Mouse (Mus musculus): ENCODE results near the gene Cdh4.

DNA sequence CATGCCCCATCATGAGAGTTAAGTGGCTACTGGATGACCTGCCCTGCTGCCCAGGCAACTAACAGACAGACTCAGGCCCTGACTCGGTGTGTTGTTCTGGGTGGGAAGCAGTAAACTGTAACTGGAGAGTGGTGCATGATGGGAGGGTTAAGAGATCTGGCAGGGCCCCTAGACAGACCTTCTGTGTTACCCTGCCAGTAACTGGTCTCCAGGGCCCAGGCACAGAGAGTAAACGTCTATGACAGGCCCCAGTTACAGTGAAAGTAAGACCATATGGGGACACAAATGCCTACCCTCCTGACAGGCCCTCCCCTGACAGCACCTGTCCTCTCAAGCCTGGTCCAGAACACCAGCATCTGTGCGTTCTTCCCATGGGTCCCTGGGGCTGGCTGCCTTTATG is 420.4 kb downstream of the Cdh4 start:
- TF ChIP-seq EP300 (IDR thresholded peaks at IDR 0.05; ENCODE audit: low read depth) (no peak), CTCF (IDR thresholded peaks at IDR 0.05; ENCODE audit: low read depth) (no peak)

Data from heart, postnatal 0 days (tissue).